Mouse (Mus musculus) cerebellum, adult 2 months (tissue): ENCODE measurements at regions not wholly inside any gene's neighbourhood (a gene's known extent, or its start where the extent isn't known, plus 50 kb on each side); places are given as distances from the start of the nearest gene placed in this dataset.

Source experiments
- DNase-seq, 2 experiments: peaks; one replicate each; pipeline ENCODE4 v3.0.0; 2021
- H3K27ac ChIP-seq: fragments of 200-500 bp; 2 replicates; pipeline ENCODE4 v1.5.1; 2012; ENCODE audit warnings: low read length, control low read depth, inconsistent platforms; ENCODE audit not compliant: insufficient read depth
- H3K27me3 ChIP-seq: fragments of 200-500 bp; 2 replicates; pipeline ENCODE4 v1.6.1; 2012; ENCODE audit warnings: inconsistent platforms, mild to moderate bottlenecking, low read length, moderate library complexity; ENCODE audit not compliant: control insufficient read depth, insufficient read depth
- H3K4me1 ChIP-seq: fragments of 200-500 bp; 2 replicates; pipeline ENCODE4 v1.6.1; 2011; ENCODE audit warnings: low read length; ENCODE audit not compliant: control insufficient read depth, insufficient read depth
- H3K4me3 ChIP-seq: fragments of 200-500 bp; replicated peaks from 2 replicates; pipeline ENCODE3; 2011; ENCODE audit warnings: mild to moderate bottlenecking, low read depth, low read length, control low read depth; ENCODE audit not compliant: insufficient read depth
- CTCF ChIP-seq: fragments of 200-500 bp; IDR thresholded peaks from 2 replicates; pipeline ENCODE4 v1.5.1; 2011; ENCODE audit warnings: low read depth, mild to moderate bottlenecking, control low read depth, low read length, moderate library complexity, borderline replicate concordance; ENCODE audit not compliant: insufficient read depth
- POLR2A ChIP-seq: fragments of 200-500 bp; IDR thresholded peaks from 2 replicates; pipeline ENCODE4 v1.6.1; 2011; ENCODE audit warnings: low read length, control low read depth, borderline replicate concordance; ENCODE audit not compliant: insufficient read depth
- WGBS: fragments of 180-500 bp; shearing (Covaris S2); methylation state at CpG from one replicate; pipeline ENCODE4 v1.1.7; 2018; 5-methylcytosine and 5-hydroxymethylcytosine counted together

GRCm38 (mm10) chr4:153097601-153098000 is 385.0 kb downstream of the Ajap1 start:
- Histone ChIP-seq H3K4me3 (no peak overlapping the region), H3K4me1 (no peaks in the 10 kb centered on the region), H3K27ac (no peak overlapping the region), H3K27me3 (no peaks in the 10 kb centered on the region)
- TF ChIP-seq POLR2A (no peak), CTCF (no peak)
- 78% methylated on average over 1 of the region's 1 CpGs for WGBS
- DNase-seq: no peak

- WGBS: 88% methylated on average over 3 of the region's 3 CpGs
- no peak overlapping the region for H3K27ac ChIP-seq
- TF ChIP-seq CTCF: no peak
- H3K4me3 ChIP-seq: no peak overlapping the region
- DNase-seq: no peak
- no peaks in the 10 kb centered on the region for H3K4me1 ChIP-seq
- no peaks in the 10 kb centered on the region for H3K27me3 ChIP-seq
Observed at GRCm38 (mm10) chr4:153093129-153093528, 389.5 kb downstream of the Ajap1 start.

- Histone ChIP-seq H3K4me3 (no peak overlapping the region), H3K27ac (no peak overlapping the region), H3K27me3 (no peaks in the 10 kb centered on the region), H3K4me1 (no peaks in the 10 kb centered on the region)
- no peak for DNase-seq
- WGBS: 47% methylated on average over 14 of the region's 14 CpGs
- TF ChIP-seq POLR2A (no peak), CTCF (no peak)
Observed at GRCm38 (mm10) chr4:153082166-153082565, 400.4 kb downstream of the Ajap1 start.

- WGBS: 80% methylated on average over 3 of the region's 3 CpGs
- H3K4me1 ChIP-seq: no peaks in the 10 kb centered on the region
- no peak overlapping the region for H3K4me3 ChIP-seq
- H3K27ac ChIP-seq: no peak overlapping the region
- no peaks in the 10 kb centered on the region for H3K27me3 ChIP-seq
- no peak for TF ChIP-seq POLR2A
- TF ChIP-seq CTCF: no peak
- DNase-seq: no peak
Observed at GRCm38 (mm10) chr4:153074590-153074989, 408.0 kb downstream of the Ajap1 start.

- 38% methylated on average over 15 of the region's 15 CpGs for WGBS
- H3K27ac ChIP-seq: no peak overlapping the region
- TF ChIP-seq POLR2A (no peak), CTCF (no peak)
- DNase-seq: no peak
- no peaks in the 10 kb centered on the region for H3K27me3 ChIP-seq
- H3K4me1 ChIP-seq: no peaks in the 10 kb centered on the region
- H3K4me3 ChIP-seq: no peak overlapping the region
Observed at GRCm38 (mm10) chr4:153070190-153070745, 412.3 kb downstream of the Ajap1 start.

- DNase-seq: no peak
- WGBS: 88% methylated on average over 12 of the region's 12 CpGs
- Histone ChIP-seq H3K27me3 (no peaks in the 10 kb centered on the region), H3K4me3 (no peak overlapping the region), H3K27ac (no peak overlapping the region), H3K4me1 (no peaks in the 10 kb centered on the region)
- TF ChIP-seq POLR2A: no peak
- TF ChIP-seq CTCF: no peak
Observed at GRCm38 (mm10) chr4:153068484-153069033, 414.1 kb downstream of the Ajap1 start.

- DNase-seq: no peak
- no peak overlapping the region for H3K4me3 ChIP-seq
- no peak for TF ChIP-seq POLR2A
- no peak for TF ChIP-seq CTCF
- 56% methylated on average over 14 of the region's 14 CpGs for WGBS
- no peaks in the 10 kb centered on the region for H3K4me1 ChIP-seq
- no peaks in the 10 kb centered on the region for H3K27me3 ChIP-seq
- no peak overlapping the region for H3K27ac ChIP-seq
Observed at GRCm38 (mm10) chr4:153064021-153064605, 418.5 kb downstream of the Ajap1 start.

- no peak overlapping the region for H3K27ac ChIP-seq
- WGBS: 86% methylated on average over 9 of the region's 9 CpGs
- DNase-seq: no peak
- no peaks in the 10 kb centered on the region for H3K4me1 ChIP-seq
- H3K27me3 ChIP-seq: no peaks in the 10 kb centered on the region
- no peak overlapping the region for H3K4me3 ChIP-seq
- TF ChIP-seq CTCF: no peak
- no peak for TF ChIP-seq POLR2A
Observed at GRCm38 (mm10) chr4:153063402-153063801, 419.2 kb downstream of the Ajap1 start.
